Mouse (Mus musculus) lung, postnatal 10 days (tissue): Measurements from ENCODE around the gene Zfp326.

Experiments
- DNase-seq: peaks from one replicate; pipeline ENCODE4 v3.0.0; 2021

Gene Zfp326

DNA sequence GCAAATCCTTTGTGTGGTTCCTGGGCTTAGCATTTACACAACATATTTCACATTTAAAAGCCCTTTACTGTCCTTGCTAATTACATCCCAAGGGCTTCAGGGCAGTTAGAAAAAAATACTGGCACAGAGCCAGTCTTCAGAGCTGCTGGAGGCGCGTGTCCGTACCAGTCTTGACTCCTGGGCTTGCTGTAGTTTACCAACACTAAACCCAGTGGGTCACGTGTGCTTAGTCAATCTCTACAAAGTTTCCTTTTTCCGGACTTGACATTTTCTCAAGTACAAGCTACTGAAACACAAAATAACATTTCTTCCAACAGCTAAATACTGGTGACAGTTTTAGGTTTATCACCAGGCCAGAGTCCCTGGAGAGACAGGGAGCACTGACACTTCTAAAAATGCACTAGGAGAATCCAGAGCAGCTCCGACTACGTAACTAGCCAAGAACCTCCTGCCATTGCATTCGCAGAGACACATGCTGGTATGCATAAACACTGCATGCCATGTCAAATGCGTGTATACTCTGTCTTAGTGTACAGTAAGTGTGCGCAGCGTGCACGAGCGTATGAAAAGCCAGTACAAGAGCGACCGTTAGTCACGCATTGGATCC, 8.4 kb upstream of the Zfp326 start:
- peak; percentile 70 for DNase-seq

DNA sequence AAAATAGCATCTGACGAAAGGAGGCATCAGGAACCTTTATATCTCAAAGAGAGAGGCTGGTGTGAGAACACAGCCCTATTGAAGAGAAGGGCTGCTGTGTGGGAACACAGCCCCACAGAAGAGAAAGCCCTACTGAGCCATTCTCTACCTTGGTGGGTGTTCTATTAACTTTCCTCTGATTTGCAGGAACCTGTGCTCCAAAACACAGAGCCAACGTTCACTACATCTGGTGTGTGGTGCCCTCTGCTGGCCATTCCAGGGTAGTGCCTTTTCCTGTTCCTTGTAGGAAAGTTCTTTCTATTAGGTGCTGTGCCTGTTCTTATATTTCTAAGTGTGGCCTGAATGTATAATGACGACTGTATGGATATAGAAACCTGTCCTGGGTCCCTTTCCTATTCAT, 7.8 kb upstream of the Zfp326 start:
- peak; percentile 90 for DNase-seq

DNA sequence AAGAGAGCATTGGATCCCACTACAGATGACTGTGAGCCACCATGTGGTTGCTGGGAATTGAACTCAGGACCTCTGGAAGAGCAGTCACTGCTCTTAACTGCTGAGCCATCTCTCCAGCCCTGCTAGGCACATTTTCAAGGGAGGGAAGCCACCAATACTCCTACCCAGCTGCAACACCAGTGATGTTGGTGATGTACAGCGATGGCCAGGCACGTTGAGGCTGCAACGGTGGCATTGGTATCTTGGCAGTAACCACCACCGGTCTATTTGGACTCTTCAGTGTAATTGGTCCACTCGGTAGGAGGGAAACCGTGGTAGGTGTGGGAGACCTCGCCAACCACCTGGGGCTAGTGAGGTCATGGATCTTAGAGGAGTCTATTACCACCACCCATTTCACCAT, 6.6 kb upstream of the Zfp326 start:
- no peak for DNase-seq

DNA sequence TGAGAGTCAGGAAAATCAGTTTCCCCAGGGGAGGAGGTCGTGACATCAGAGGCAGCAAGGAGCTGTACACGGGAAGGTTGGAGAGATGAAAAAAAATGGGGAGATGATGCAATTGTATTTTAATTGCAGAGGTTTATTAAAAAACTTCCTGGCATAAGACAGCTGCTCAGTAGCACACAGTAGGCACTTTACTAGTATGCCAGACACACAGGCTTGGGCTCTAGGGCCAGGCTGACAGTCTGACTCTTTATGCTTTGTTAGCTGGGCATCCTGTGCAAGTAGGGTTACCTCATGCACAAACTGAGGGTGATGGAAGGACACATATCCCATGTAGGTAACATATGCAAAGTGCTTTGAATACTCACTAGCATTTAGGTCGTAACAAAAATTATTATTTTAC, 5.2 kb upstream of the Zfp326 start:
- no peak for DNase-seq

DNA sequence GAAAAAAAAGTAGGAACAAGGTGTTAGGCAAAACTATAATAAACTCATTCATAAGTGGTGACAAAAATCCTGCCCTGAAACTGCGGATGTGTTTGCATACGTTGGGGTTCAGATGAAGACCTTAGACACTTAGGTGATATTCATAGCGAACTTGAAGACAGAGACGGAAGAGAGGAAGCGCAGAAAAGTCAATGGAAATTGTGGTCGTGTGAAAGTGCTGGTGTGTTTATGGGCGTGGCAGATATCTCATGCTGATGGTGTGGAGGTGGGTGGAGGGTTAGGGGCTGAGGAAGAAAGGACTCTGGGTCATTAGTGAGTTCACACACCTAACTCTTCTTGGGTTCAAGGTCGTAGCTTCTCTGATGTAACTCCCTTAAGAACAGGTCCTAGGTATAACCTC, 4.2 kb upstream of the Zfp326 start:
- DNase-seq, result no peak

DNA sequence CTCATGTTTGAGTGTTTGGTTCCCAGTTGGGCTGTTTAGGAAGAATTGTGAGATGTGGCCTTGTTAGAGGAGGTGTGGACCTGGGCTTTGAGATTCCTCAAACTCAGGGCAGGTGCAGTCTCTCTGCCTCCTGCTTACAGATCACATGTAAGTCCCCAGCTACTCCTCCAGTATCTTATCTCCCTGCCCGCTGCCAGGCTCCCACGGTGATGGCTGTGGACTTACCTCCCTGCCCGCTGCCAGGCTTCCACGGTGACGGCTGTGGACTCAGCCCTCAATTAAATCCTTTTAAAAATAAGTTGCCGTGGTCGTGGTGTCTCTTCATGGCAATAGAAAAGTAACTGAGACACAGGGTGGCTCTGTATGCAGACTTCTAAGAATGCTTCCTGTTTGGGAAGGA, 3.4 kb upstream of the Zfp326 start:
- no peak for DNase-seq

DNA sequence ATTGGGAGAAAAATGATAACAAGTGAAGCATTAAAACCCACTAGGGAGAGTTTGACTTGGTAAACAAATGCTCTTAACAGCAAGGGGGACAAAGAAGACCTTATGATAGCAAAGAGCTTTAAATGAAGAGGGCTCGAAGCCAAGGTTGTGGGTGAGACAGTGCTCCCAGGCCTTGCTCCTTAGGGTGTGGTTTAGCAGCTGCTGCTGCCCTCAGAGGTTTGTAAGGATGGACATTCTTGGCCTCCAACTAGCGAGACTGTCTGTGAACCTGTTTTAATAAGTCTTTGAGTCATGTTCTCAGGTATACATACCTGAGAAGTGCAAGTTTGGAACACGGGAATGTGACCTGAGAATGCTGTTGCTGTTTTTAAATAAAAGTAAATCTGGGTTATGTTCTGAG, 2.6 kb upstream of the Zfp326 start:
- DNase-seq, result no peak

DNA sequence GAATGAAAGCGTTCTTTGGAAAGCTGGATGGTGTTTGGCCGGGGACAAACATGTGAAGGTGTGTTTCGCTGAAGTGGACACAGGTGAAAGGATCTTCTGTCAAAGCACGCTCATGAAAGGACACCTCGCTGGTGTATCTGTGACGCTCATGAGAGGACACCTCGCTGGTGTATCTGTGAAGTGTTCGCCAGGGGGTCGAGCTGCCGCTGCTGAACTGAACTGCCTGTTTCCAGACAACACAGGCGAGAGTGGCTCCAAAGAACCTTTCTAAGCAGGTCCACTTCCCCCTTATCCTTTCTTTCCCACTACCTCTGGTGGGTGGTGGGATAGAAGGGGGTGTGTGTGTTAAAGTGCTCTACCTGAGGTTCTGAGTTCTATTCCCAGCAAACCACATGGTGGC, 1.9 kb upstream of the Zfp326 start:
- DNase-seq, result no peak

DNA sequence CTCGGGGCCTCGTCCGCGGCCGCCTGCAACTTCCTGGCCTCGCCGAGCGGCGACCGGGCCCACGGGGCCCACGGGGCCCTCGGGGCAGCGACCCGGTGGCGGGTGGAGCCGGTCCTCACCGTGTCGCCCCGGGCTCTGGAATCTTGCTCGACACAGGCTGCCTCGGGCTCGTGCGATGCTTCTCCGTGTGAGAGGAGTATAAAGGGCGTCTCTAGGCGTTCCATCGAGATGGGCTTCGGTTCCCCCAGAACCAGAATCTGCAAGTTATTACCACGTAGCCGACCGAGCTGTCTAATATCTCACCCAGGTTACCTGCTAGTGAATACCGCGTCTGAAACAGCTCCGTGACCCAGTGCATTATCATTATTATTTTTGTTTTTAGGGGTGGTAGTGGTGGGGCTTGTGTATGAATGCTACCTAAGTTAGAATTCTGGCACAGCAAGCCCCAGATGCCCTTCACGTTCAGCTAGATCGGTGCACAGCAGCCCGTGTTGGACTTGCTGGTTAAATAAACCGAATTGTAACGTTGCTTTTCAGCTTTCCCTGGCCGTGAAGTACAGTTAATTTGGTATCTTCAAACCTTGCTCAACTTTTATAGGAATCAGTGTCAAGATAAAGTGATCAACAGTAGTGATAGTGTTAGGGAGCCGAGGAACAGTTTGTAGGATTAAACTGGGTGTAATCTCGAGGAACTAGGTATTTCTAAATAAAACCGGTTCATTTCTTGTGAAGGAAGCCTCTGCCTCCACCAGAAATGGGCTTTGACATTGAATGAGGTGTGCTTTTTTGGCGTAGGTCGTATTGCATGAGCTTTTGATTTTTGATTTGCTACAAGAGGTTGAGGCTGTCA, 785 bp downstream of the Zfp326 start:
- peak; percentile 35 for DNase-seq

DNA sequence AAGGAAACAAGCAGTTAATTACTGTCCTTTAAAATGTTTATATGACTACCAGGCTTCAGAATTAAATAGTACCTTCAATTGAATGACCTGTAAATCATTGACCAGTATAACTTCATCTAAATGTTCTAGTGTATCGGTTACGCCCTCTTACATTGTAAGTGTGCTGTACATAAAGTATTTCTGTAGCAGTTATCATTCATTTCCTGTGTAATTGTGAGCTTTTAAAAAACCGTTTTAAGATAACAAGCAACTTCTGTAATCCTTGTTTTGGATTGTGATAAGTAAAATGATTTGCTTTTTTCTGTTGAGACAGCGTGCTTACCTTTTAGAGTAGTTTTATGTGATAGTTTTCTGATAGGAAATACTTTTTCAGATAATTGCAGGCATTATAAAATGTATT, 11.0 kb downstream of the Zfp326 start:
- DNase-seq, result no peak

DNA sequence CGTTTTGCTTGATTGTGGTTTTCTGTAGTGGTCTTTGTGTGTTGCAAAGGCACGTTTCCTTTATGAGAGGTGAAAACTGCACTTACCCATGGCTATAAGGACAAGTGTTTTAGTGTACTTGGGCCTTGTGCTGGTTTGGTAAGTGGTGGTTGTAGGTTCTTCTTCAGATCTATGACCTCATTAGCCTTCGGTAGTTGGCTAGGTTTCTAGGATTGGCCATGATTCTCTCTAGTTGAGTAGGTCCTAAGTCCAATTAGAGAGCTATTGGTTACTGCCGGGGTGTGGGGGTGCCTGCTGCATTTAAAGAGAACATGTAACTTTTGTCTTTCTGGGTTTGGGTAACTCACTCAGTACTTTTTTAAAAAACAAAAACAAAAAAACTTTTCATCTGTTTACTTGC, 21.8 kb downstream of the Zfp326 start:
- no peak for DNase-seq

DNA sequence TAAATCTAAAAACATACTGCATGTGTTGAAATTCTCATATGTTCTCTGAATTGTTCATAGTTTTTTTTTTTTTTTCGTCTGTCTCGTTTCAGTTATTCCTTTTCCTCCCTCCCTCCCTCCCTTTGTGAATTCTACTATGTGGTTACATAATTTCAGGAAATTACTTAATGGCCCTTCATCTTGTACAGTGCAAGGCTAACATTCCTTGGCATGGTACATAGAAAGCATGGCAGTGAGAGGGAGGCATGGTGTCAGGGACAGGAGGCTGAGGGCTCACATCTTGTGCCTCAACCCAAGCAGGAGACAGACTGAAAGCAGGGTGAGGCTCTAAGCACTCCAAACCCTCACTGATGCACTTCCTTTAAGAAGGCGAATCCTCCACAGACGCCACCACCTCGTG, 32.8 kb downstream of the Zfp326 start:
- DNase-seq, result no peak

DNA sequence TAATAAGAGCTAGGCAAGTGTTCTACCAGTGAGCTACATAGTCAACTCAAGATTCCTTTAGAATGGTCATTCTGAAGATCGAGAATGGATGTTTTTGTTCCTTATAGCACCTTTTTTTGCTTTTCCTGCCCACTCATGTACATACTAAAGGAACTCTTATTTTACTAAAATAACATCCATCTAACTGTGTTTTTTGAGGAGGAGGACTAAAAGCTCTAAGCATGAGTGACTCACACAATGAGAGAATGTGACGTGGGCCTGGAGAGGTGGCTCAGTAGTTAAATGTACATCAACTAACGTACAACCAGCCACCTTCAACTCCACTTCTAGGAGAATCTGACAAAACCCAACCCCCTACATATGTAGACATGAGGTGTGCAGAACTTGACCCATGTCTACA, 33.3 kb downstream of the Zfp326 start:
- DNase-seq, result no peak

DNA sequence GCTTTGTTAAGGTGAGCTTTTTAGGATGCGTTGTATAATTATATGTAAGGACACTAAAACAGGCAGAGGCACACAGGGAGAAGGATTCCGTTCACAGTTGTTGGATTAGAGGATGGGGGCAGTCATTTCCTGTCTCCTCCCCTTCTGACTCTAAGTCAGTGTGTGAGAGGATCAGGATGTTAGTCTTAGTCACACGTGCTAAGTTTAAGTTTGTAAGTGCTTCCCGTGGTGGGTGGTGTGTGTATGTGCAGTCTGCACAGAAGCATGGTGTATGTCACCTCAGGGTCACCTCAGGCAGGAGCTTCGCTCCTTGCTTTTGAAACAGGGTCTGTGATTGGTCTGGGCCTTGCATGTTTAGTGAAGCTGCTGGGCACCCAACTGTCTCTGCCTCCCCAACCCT, 35.1 kb downstream of the Zfp326 start:
- peak; percentile 21 for DNase-seq

DNA sequence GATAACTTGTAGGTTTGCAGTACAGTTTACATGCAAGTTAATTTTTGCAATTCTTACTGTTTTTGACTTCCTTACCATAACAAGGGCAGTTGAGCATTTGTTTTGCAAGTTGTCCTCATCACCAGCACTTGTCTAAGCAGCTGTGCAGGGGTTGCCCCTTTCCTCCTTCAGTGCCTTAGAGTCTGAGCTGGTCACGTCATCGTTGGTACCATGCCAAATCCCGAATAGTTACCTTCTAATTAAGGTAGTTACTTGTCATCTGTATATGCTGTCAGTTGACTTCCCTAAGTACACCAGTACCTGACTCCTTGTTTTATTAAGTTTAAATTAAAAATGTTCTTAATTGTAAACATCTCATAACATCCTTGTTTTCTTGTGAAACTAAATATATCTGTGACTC, 41.0 kb downstream of the Zfp326 start:
- no peak for DNase-seq

DNA sequence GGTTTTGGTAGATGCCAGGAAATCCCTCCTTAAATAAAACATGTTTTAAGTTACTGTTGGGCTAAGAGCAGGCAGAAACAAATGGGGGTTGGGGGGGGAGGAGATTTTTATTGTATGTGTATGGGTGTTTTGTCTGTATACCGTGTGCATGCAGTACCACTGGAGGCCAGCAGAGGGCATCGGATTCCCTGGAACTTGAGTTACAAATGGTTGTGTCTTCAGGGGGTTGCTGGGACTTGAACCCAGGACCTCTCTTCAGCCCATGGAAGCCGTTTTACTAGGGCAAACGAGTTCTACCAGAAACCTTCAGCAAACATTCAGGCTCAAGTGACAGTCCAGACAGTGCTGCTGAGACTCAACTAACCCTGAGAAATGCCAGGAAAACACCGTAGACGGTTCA, 41.9 kb downstream of the Zfp326 start:
- peak; percentile 27 for DNase-seq

DNA sequence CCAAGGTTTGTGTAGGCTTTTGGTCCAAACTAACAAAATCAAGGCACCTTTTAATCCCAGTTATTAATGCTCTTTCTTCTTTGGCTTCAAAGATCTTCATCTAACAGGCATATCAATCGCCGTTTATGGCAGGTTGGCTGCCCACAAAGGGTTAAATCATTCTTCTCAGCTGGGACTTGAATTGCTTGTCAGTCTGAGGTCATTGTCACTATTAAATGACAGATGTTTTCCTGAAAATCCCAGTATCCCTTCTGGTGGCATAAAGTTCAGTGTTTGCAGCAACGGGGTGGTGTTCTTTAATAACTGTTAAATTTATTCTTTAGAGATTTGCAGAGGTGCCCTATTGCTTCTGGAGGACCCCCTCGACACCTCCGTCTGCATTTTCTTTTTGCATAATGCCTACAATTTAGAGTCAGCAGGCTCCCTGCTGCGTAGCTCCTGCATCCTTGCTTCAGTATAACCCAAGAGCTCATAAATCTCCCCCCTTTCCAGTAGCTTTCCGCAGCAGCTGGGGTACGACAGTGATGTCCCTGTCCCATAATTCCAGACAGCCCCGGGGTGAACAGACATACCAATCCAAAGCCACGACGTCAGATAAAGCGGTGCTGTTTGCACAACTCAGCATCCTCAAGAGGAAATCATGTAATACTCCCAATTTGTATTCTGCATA, 46.6 kb downstream of the Zfp326 start:
- DNase-seq, result no peak

DNA sequence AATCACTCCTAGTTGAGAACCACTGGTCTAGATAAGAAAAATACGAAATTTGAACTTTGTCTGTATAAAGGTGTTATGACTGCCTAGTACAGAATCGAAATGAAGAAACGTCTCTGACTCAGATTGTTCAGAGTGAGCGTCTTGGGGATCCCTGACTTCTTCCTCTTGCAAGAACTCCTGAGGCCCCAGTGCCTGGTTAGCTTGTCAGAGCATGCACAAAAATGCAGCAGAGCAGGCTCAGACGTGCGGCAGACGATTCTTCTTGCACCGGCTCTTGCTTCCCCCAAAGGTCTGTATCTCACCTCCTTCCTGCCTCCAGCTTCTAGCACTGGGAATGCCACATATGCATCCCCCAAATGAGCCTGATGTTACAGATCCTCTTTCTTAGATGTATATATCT, 48.0 kb downstream of the Zfp326 start:
- no peak for DNase-seq

DNA sequence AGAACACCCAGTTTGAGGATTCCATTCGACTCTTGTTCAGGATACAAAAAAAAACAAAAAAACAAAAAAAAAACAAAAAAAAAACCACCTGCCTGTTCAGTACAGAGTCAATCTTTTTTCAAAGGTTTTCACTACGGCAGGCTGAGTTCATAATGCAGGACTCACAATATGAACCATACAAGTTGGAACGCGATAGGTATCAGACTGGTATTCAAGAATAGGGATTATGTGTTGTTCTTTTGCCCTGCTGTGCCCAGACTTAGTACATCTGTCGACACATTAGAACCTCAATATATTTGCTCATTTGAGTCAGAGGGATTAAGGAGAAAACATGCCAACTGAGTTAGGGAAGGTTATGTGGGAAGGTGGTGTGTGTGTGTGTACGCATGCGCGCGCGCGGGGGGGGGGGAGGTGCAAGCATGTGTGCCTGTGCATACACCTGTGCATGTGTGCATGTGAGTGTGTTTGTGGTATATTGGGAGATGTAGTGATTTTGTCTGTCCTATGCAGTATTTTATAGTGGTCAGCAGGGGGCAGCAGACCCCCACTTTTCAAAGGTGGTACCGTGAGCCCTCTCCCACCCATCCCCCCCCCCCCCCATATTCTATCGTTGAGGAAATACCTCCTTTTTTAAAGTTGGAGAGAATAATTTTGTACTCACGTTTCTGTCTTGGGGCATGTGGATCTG, 49.3 kb downstream of the Zfp326 start:
- DNase-seq, result no peak

DNA sequence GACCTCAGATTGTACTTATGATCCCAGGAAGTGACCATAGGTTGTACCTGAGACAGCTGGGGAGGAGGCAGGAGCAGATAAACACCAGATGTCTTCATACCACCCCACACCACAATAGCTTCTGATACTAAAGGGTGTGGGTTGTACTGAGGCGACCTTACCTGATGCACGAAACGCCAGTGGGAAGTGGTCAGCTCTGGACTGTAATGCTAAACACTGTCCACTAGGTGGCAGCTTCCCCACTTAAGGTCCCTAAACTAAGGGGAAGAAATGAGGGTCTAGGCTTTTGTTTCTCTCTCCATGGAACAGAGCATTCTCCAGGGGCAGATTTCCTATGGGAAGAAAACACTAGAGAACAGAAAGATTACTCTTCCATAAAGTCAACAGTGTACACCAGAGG, 53.9 kb downstream of the Zfp326 start:
- DNase-seq, result peak; percentile 24

DNA sequence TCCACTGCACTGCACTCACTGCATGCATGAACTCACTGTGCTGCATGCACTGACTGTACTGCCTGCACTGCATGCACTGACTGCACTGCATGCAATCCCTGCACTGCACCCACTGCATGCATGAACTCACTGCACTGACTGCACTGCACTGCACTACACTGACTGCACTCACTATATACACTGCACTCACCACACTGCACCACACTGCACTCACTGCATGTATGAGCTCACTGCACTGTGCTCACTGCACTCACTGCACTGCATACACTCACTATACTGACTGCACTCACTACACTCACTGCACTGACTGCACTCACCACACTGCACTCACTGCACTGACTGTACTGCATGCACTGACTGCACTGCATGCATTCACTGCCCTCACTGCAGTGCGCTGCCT, 56.0 kb downstream of the Zfp326 start:
- DNase-seq, result no peak

DNA sequence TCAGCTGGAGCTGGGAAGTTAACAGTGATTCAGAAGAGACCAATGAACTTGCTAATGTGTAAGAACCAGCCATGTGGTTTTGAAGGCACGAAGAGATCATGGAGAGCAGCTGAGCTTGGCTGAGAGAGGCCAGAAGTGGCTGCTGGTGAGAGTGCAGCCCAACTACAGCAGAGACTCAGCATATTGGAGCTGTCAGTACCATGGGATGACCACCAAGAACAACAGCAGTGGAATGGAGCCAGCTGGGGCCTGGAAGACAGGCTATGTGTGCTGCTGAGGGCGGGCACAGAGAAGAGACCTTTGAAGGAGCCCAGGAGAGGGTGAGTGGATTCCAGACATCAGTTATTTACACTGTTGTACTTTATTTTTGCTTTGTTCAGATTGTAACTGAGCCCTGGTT, 65.6 kb downstream of the Zfp326 start:
- DNase-seq, result peak; percentile 43
